Mouse (Mus musculus) erythroblast, embryonic 14.5 days (primary cell): Measurements from ENCODE around the gene Vamp2.

Source experiments
- GATA1 ChIP-seq: IDR thresholded peaks from 2 replicates; pipeline ENCODE4 v1.6.1; 2012; ENCODE audit warnings: low read length, inconsistent platforms, mixed read lengths
- TAL1 ChIP-seq: IDR thresholded peaks from 3 replicates; pipeline ENCODE4 v1.6.1; 2012; ENCODE audit warnings: low read length, inconsistent platforms, mixed read lengths

GRCm38 (mm10) chr11:69058265-69058664, 30.0 kb upstream of the Vamp2 start:
- TF ChIP-seq TAL1 (no peak), GATA1 (no peak)
